Mouse (Mus musculus): ENCODE results near the gene Creb3l2.

DNA sequence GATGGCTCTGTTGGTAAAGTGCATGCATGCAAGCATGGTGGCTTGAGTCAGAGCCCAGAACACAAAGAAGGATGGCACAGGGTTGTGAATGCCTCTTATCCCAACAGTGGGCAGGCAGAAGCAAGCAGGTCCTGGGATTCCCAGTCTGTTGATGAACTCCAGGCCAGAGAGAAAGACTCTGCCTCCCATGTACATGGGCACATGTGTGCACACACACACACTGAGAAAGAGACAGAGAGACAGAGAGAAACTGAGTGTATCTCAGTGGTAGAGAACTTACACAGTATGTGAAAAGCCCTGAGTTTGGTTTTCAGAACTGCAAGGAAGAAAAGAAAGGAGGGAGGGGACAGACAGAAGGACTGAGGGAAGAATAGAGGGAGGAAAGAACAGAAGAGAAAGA lies 23.4 kb upstream of the Creb3l2 start:
- TF ChIP-seq CTCF (IDR thresholded peaks at IDR 0.05; ENCODE audit: extremely low read depth, insufficient read length, insufficient replicate concordance, low read depth, low read length) = no peak
- no peak for TF ChIP-seq POLR2A (IDR thresholded peaks at IDR 0.05; ENCODE audit: low read depth, low read length)
